Mouse (Mus musculus): ENCODE results near the gene Dbt. TPM values are rescaled to one million over a fixed set of nuclear protein-coding genes. Genes with fewer than 3 reads are reported as not detected.

The Dbt gene
- total RNA-seq (2023), result 1 to 10 TPM; 6.7 to 6.8 TPM

DNA sequence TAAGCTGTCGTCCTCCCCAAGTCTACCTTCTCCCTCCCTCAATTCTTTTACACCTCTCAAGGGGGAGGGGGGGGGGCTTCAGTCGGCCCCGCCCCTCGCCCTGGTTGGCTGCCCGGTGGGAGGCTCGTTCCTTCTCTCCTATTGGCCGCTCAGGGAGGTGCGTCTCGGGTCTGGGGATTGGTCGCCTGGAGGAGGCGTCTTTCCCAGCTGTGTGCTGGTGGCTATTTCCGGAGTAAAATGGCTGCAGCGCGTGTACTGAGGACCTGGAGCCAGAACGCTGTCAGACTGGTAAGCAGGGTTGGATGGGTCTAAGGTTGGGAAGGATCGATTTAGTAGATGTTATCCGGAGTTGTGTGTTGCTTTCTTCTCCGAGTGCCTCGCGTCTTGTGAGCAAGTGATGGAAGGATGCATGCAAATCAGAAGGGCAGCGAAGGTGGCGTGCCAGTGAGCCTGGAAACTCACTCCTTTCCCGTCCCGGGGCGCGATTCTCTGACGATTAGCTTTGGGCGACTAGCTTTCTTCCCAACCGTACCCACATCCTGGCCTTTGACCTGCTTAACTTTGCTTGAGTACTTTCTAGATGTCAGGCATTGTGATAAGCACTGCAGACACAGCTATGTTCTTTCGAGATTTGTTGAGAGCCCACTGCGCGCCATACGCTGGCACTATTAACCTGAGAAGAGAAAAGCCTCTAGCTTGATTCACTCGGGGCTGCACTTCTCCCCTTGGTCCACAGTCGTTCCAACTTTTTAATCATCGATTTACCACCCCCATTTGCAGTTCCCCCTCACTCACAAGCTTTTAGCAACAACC, at the start of gene Dbt:
Gene Dbt (plus strand): TSS at position 167 of the 813 bp plus-strand sequence.

DNA sequence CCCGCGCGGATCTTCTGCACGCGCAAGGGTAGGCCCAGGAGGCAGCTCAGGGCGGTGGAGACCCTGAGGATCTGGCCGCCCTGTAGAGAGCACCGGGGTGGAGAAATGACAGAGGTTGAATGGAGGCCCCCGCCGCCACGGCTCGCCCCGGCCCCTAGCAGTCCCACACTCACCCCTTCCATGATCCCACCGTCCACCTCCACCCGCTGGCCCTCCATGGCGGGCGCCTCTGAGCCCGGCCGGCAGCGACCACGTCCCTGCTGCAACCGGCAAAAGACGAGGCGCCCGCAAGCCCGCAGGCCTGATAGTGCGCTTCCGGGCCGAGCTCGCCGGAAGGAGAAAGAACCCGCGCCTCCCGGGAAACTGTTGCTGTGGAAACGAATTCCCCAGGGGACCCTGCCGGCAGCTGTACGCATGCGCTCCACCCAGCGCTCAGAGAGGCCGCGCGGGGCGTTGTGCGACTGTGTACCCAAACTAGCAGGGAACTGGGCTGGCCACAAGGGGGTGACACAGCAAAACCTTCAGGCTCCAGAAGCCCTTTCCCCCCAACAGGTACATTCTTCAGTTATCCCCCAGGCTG, 5.0 kb upstream of the Dbt start, which contains the start of gene Rtca:
Gene Rtca (minus strand): TSS at position 437 of the 580 bp plus-strand sequence.

DNA sequence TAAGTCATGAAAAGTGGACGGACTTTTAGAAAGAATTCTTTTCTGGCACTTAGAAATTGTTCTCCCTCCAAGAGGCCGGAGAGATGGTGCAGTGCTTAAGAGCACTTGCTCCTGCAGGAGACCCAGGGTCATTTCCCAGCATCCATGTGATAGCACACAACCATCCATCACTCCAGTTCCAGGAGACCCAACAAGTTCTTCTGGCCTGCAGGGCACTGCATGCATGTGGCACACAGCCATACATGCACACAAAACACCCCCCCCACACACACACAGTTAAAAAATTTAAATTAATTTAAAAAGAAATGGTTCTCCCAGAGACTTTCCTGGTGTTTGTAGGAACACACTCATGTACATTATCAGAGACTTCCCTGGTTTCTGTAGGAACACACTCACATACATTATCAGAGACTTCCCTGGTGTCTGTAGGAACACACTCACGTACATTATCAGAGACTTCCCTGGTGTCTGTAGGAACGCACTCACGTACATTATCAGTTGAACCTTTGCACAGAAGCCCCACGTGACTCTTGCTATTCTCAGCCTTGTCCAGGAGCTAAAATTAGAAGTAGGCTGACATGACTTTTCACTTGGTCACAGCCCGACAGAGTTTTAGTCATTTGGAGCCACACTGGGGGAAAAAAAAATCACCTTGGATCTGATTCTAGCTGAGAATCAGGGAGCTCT, 49.7 kb downstream of the Dbt start, which contains the start of gene Lrrc39:
Gene Lrrc39 (plus strand): TSS at position 566 of the 687 bp plus-strand sequence.

DNA sequence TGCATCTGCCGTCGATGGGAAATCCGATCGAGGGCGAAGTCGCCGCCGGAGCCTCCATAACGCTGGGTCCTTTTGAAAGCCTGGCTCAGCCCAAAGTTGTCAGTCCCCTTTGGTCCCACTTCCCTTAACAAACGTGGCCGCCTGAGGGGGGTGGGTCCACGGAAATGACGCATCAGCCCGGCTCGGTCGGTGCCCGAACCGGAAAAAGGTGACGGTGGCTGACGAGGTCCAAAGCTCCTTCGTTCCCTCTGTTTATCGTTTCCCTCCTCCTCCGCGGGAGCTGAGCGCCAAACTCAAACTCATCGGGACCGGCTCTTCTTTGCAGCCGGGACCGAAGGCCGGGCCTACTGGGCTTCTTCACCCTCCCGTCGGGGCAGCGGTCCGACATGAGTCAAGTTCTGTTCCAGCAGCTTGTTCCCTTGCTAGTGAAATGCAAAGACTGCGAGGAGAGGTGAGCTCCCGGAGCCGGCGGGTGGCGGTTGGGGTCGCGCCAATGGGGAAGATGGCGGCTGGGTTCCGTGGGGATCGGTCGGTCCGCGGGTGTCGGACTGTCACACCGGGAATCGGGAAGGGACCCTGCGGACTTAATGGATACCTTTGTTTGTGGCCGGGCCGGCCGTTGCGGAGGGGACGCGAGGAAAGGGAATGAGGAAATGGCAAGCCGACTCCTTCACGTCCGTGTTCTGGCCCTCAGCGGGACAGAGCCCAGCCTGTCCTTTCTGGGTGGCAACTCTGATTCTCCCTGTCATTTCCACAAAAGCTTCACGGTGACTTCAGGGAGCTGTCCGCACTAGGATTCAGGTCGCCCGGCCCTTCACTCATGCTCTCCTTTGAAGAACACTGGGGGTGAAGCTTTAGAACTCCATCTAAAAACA, 82.1 kb downstream of the Dbt start, which contains the start of gene Sass6:
Gene Sass6 (plus strand): TSS at position 255 of the 875 bp plus-strand sequence.

Other genes starting within 250 kb of the Dbt start
- gene Cdc14a, start 89.0 kb upstream of the Dbt start, total RNA-seq (2023), result 10 to 100 TPM; 34.4 to 44.1 TPM
- 10 to 100 TPM; 20.5 to 20.9 TPM for gene Rtca, start 4.9 kb upstream of the Dbt start, total RNA-seq (2023)
- under 1 TPM; 0.28 to 0.35 TPM for gene Lrrc39, start 49.9 kb downstream of the Dbt start, total RNA-seq (2023)
- gene Sass6, start 81.9 kb downstream of the Dbt start, total RNA-seq (2023), result 10 to 100 TPM; 21.8 to 23.9 TPM
- 10 to 100 TPM; 16.4 to 17.3 TPM for gene Trmt13, start 101.5 kb downstream of the Dbt start, total RNA-seq (2023)
- gene Mfsd14a, start 149.6 kb downstream of the Dbt start, total RNA-seq (2023), result 10 to 100 TPM; 61.3 to 74.0 TPM
- not detected for gene Gm43191, start 168.2 kb downstream of the Dbt start, total RNA-seq (2023)
- 10 to 100 TPM; 22.8 to 25.4 TPM for gene Slc35a3, start 199.8 kb downstream of the Dbt start, total RNA-seq (2023)